Mouse (Mus musculus) Muller cell, postnatal 12 days (primary cell): ENCODE measurements at regions not wholly inside any gene's neighbourhood (a gene's known extent, or its start where the extent isn't known, plus 50 kb on each side); places are given as distances from the start of the nearest gene placed in this dataset.
"Not testable (repeated sequence)": the region's sequence is repeated elsewhere in the genome, so short reads cannot be mapped to it uniquely, and the experiment has no call there.

ENCODE experiments used
- DNase-seq: peaks from one replicate; pipeline ENCODE4 v3.0.0-alpha.2; 2015; ENCODE audit errors: inconsistent ontology term

DNA sequence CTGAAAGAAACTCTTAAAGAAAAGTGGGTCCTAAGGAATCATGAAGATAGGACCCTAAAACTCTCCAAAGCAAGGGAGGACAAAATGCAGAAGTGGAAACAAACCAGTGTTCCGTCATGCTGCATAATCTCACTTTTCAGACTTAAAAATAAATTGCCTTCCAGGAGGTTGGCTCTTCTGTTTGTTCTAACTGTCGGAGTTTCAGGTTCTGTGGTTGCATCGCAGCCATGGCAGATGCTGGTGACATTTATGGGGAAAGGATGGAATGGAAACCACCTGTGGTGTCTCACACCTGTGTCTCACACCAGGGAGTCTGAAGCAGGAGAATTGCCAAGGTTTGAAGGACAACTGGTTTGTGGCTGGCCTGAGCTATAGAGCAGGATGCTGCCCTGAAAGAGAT is 50.9 kb upstream of the Hivep1 start:
- DNase-seq: no peak

DNA sequence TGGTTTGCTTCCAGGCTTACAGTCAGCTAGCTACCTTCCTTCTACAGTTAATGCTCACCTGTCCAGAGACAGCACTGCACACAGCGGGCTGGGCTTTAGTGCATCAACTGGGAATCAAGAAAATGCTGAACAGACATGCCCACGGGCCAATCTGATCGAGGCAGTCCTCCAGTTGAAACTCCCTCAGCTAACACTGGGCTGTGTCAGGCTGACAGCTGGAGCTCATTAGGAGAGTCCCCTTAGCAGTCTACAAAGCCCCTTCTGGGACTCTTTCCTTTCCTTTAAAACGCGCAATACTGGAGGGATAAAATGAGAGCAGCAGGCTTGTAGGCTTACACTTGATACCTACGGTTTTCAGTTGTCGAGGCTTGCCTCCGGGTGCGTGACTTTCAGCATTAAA is 53.9 kb upstream of the Hivep1 start:
- DNase-seq: no peak

DNA sequence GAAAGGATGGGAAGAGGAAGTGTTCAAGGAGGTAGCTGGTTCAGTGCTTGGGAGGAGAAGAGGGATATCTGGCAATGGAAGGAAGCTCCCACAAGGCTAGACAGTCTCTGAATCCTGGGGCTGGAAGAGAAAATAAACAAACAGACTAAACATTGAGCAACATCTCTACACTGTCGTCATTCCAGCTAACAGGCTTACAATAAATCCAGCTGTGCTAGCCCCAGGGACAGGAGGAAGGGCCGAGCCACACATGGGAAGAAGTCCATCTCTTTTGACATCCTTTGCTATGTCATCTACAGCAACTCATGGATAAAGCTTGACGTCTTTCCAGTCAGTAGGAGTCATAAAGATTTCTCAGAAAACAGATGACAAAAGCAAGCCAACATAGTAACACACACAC is 57.7 kb upstream of the Hivep1 start:
- DNase-seq: no peak

DNA sequence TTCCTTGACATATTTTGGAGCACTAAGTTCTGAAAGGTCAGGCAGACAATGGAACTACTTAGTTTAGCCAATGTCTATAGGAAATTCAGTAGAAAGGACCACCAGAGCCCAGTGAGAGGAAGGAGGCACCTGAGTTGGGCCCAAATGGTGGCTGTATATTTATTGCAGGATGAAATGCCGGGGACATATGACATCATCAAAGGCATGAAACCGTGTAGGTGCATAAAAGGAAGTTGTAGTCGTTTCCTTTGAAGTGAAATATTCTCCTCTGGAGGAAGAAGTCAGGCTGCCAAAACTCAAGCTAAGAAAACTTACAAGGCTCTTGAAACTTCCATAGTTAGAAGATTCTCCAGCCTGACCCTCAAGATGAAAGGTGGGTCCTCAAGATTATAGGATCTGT is 75.9 kb upstream of the Hivep1 start:
- no peak for DNase-seq

DNA sequence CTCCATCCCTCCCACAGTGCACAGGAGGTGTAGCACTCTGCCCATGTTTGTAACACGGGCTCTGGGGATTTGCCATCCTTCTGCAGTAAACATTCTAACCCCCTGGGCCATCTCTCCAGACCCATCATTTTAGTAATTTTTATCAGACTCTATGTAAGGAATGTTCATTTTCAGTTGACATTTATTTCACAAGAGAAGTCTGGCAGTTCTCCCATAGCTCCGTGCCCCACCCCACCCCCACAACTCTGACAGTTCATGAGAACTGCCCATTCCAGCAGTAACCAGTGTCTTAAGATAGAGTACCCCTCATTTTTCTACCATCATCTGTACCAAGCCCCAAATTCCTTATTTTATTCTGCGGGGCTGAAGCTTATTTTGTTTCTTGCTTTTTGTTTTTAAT is 88.9 kb upstream of the Hivep1 start:
- DNase-seq: no peak

DNA sequence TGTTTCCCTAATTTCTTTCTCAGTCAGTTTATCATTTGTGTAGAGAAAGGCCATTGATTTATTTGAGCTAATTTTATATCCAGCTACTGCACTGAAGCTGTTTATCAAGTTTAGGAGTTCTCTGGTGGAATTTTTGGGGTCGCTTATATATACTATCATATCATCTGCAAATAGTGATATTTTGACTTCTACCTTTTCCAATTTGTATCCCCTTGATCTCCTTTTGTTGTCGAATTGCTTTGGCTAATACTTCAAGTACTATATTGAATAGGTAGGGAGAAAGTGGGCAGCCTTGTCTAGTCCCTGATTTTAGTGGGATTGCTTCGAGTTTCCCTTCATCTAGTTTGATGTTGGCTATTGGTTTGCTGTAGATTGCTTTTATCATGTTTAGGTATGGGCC is 90.9 kb upstream of the Hivep1 start:
- DNase-seq: peak; percentile 96

DNA sequence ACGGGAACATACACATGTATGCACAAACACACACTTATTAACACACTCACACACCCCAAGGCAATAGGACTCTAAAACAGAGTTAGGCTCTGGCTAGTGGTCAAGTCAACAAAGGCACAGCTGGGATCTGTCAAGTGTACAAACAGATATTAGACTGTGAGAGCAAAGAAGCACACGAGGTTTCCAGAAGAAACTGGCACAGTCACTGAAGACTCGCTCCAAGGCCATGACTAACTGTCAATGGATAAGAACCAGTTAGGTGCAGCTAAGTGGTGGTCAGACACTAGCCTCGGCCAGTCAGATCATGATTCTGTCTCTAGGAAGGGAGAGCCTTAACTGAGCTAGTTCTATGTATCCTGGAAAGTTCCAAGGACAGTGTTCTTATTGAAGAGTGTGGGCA is 93.9 kb upstream of the Hivep1 start:
- no peak for DNase-seq

DNA sequence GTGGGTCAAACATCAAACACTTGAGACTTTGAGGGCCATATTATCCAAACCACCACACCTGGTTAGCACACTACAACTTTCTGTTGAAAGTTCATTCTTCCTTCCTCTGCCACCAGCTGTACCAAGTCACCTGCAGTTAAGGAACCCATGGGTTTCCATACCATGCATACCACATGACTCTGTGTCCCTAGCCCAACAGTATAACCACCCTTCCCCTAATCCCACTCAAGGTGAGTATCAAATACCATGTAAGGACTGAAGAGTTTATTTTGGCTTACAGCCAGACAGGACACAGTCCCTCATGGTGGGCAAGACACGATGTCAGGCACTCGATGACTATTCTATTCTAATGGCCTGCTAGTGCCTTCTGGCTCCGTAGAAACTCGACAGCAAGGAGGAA is 95.9 kb upstream of the Hivep1 start:
- DNase-seq: no peak

DNA sequence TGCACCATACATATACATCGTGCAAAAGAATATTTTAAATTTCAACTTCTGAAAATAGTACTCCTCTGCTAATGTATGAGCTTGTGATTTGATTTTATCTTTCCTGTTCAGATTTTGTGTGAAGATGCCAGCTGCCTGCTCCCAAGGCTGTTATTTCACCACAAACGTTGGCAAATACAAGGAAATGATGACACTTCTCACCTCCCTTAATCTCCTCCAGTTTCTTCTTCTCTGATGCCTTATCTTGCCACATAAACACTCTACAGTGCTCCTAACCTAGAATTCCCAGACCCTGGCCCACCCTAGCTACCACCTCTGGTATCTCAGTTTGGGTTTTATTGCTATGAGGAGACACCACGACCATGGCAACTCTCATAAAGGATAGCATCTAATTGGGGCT is 96.6 kb upstream of the Hivep1 start:
- DNase-seq: no peak

DNA sequence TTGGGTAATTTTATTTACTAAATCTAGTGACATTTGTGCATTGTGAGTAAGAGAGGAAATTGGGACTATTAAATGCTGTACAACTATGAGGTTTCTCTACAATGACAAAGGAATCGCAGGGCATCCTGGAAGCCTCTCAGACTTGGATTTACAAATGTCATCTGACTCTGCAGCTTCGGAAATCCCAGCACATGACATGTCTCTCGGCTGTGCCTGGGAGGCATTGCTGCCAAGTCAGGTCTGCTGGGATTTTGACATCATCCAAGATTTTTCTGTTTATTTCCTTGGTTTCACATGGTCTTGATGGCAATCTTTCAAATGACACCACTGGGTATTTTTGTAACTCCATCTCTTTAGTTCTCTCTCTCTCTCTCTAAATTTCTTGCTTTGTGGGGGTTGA is 99.4 kb upstream of the Hivep1 start:
- no peak for DNase-seq

DNA sequence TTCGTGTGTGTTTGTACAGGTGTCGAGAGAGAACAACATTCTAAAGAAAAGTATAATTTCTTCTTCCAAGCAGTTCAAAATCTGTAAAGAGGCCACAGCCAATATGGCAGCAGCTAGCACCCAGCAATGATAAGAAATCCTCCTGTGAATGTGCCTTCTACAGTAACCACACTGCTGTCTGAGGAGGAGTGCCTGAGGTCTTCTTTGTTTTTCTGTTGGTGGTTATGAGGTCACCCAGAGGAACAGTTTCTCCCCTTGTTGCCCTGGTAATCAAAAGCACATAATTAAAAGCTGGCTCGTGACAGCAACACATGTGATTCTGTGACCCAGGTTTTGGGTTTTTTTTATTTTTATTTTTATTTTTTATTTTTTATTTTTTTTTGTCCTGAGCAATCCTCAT is 100.8 kb upstream of the Adtrp start:
- DNase-seq: peak; percentile 5

DNA sequence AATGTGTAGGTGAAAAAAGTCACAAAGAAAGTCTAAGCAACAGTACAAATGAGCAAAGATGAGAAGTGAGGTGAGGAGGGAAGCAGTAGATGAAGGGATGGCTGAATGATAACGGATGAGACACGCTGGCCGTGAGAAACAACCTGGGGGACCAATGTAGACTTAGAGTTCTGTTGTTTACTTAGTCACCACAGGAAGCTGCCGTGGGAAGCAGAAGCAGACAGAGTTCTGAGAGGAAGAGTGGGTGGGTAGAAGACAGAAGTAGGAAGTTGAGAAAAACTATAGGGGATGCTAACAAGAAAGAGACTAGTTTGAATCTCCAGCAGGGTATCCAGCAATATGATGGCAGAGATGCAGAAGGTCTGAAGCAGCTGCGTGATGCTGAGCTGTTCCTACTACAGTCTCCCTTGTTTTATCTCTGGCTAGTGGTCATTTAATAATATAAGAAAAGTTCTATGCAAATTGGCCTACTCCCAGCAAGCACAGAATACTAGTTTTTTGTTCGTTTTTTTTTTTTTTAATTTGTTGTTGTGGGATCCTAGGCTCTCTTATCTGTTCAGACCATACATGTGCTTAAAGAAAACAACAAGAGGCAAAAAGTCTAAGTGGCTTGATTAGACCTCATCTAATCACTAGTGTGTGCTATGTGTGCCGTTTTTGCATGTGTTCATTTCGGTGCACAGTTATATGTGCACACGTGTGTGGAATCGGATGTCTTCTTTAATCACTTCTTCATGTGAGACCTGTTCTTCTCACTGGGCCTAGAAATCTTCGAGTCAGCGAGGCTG is 85.0 kb upstream of the Adtrp start:
- no peak for DNase-seq

DNA sequence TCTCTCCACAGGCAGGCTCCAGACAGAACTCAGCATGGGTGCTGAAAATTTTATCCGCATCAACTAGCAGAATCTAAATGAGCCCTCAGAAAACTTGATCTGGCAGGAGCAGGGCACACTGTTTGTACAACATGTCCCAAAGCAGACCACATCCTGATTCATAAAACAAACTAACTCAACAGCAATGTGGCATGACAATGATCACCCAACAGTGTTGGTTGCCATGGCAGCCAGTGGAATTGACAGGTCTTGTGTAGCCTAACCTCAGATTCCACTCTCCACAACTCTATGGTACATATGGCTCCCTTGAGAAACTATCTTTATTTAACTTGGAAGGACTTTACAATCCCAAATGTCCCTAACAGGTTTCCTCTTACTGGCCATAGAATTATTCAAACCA is 82.3 kb upstream of the Adtrp start:
- peak; percentile 46 for DNase-seq

DNA sequence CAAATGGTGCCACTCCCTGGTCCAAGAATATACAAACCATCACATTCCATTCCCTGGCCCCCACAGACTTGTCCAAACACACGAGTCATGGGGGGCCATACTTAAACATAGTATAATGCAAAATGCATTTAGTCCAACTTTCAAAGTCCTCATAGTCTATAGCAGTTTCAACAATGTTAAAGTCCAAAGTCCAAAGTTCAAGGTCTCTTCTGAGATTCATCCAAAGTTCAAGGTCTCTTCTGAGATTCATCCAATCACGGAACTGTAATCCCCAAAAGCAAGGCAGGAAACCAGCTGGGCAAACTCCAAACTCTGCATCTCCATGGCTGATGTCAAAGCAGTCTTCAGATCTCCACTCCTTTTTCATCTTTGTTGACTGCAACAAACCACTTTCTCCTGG is 78.4 kb upstream of the Adtrp start:
- DNase-seq: not testable (repeated sequence)

DNA sequence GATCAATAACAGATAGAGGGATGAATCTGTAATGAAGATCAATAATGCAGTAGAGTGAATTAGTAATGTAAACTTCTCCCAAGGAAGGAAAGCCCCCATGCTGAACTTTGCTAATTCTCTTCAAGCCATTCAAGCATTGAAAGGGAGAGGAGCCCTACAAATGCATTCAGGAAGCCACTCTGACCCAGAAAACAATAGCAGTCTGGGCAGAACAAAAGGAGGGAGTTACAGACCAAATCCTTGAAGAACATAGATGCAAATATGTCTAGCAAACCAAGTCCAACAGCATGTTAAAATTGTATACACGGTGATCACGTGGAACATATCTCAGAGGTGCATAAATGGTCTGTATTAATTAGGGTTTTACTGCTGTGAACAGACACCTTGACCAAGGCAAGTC is 77.7 kb upstream of the Adtrp start:
- no peak for DNase-seq

DNA sequence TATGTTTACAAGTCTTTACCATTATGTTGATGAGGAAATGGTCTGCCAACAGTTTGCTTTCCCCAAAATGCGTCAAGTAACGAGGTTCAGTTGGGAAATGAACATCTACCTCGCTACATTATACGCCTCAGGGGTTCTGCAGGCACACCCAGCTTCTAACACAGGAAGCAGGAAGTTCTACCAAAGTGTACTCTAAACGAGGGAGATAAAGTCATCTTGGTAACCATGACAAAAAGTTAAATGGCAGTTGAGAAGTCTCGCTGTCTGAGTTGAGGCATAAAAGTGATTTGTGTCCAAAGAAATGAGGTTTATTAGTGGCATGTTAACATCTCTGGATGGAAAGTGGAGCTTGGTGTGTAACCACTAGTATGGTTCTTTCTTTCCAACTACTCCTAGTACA is 73.7 kb upstream of the Adtrp start:
- no peak for DNase-seq

DNA sequence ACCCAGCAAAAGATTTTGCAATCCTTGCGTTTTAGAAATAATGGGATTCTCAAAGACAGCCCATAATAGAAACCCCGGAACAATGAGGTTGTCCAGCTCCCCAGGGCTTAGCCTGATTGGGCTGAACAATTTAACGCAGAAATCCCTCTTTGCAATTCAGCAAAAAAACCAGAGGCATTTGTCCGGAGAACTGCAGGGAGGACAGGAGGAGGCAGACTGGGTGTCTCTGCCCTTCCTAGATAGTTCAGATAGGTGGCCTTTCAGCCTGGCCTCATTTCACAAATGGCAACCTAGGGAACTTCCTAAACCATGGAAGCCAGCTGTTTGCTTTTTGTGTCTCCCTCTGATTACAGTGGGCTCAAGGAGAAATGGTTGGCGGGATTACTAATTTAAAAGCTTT is 71.0 kb upstream of the Adtrp start:
- DNase-seq: no peak

DNA sequence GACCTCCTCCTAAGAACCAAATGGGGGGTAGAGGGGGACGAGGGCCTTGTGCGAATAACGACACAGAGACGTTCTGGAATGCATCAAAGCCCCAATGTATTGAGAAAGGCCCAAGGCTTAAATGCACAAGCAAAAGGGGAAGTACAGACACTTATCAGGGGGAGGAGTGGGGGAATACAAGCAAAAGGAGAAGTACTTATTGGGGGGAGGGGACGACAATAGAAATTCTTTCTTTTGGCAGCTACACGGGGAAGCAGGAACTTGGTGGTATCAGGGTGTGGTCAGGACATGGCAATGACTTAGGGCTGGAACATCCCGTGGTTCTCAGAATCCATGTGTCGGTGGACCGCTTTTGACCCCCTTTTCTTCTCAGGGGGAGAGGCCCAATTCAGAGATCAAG is 68.3 kb upstream of the Adtrp start:
- not testable (repeated sequence) for DNase-seq

DNA sequence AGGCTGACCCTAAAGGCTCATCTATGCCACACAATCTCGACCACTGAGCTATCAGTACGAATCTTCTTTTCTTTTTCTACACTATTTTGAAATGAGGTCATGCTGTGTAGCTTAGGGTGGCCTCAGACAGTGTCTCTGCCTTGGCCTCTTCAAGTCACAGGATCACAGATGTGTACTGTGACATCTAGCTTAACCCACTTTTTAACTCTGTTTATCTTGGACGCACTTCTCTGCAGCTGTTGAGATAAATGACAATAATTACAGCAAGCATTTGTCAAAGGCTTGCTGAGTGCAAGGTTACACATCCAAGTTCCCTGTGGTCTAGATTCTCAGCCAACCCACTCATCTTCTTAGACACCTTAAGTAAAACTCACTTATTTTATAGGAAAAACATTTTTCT is 63.3 kb upstream of the Adtrp start:
- no peak for DNase-seq

DNA sequence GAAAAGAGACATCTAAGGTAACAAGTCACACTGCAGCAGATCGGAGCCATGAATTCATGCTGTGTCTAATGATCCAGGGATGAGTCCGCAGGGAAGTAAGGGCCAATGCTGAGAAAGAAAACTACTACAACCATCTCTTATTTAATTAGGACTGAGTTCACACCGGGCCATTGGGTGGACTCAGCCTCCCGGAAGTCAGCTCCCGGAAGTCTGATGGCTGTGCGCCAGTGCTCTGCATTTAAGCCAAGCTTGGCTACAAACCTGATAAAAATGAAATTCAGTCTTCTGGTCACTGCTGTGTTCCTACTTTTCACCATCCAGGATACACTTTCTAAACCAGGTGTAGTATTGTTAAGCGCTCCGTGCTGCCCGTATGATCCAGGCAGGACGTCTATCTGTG is 62.8 kb upstream of the Adtrp start:
- DNase-seq: no peak

DNA sequence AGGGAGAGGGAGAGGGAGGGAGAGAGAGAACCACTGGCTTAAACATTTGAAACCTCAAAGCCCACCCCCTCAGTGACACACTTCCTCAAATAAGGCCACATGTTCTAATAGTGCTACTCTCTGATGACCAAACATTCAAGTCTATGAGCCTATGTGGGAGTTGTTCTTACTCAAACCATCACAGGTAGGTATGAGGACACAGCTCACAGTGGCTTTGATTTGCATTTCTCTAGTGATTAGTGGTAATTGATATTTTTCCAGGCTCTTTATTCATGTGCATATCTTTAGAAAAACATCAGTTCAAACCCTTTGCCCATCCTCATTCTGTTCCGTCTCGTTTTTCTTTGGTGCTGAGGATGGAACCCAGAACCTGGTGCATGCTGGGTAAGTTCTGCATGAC is 59.5 kb upstream of the Adtrp start:
- no peak for DNase-seq

DNA sequence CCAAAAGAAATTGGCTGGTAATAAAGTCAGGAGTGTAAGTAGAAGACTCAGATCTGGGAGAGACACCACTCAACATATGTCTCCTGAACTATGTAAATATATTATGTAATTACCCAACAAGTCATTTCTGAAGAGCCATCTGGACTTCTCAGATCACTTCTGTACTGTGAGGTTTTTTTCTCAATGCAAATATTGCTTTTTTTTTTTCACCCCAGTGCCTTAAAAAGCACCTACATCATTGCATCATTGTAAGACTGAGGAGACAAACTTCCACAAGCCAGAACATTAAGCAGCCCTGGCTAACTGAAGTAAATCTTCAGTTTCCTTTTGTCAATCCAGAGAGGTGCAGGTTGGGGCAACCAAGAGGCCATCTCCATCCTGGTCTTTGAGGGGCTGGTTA is 55.8 kb upstream of the Adtrp start:
- DNase-seq: no peak

DNA sequence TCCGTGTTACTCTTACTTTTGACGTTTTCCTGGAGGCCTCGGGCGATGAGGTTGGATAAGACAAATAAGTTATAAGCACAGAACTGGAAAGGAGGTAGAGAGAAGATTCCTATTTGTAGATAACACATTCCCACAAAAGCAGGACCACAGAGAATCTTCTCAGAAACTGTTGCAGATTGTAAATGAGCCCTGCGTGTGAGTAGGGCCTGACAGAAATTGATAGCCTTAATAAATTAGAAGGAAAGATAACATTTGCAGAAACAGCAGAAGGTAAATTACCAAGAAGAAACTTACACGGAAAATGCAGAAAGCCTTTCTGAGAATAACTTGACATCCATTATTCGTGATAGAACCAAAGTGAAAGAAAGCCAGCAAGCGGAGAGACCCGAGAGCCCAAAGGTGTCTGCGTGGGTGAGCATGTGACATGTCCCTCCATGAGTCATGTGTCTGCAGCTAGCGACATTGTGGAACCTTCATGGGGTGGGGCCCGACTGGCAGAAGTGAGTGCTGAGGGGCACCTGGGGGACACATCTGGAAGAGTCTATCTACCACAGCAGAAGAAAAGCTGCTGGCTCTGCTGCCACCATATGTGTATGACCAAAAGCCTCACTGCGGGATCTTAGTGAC is 52.5 kb upstream of the Adtrp start:
- no peak for DNase-seq

DNA sequence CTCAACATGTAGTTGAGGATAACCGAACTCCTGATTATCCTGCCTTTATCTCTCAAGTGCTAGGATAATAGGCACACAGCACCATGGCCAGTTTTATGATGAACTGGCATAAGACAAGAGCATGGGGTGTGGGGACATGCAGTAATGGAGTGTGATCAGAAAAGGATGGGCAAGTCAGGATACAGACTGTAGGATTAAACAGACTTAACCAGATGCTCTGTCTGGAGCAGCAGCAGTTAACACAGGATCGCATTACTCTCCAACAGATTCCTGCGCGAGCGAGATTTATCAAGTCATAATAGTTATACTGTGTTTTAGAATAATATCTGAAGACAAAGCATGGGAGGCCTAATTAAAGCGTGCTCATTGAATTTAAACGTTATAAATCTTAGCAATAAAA is 51.8 kb upstream of the Adtrp start:
- DNase-seq: no peak
